Mouse (Mus musculus) ES-E14 (cell line): Measurements from ENCODE around the gene Nsmf.

ENCODE experiments used
- CHD2 ChIP-seq: IDR thresholded peaks from 2 replicates; pipeline ENCODE4 v1.6.1; 2014; ENCODE audit warnings: mild to moderate bottlenecking, low read depth, low read length, inconsistent platforms
- HCFC1 ChIP-seq: IDR thresholded peaks from 2 replicates; pipeline ENCODE4 v1.6.1; 2012; ENCODE audit warnings: low read length, inconsistent platforms, borderline replicate concordance; ENCODE audit not compliant: insufficient read depth
- MAFK ChIP-seq: IDR thresholded peaks from 2 replicates; pipeline ENCODE4 v1.6.1; 2014; ENCODE audit warnings: mild to moderate bottlenecking, low read depth, low read length, inconsistent platforms; ENCODE audit not compliant: insufficient read depth
- ZC3H11A ChIP-seq: IDR thresholded peaks from 2 replicates; pipeline ENCODE4 v1.6.1; 2012; ENCODE audit warnings: low read depth, mild to moderate bottlenecking, inconsistent platforms, low read length, borderline replicate concordance
- ZNF384 ChIP-seq: IDR thresholded peaks from 2 replicates; pipeline ENCODE4 v1.6.1; 2012; ENCODE audit warnings: low read depth, low read length, inconsistent platforms

- TF ChIP-seq MAFK = no peak
- no peak for TF ChIP-seq HCFC1
- TF ChIP-seq CHD2 = no peak
- TF ChIP-seq ZC3H11A = no peak
- no peak for TF ChIP-seq ZNF384
Observed at GRCm38 (mm10) chr2:25104122-25104521, 50.0 kb downstream of the Nsmf start.
